Mouse (Mus musculus) kidney, adult 2 months (tissue): ENCODE results near the gene Iqschfp.

Experiments
- CTCF ChIP-seq: fragments of 200-500 bp; conservative IDR thresholded peaks from 2 replicates; pipeline ENCODE4 v1.5.1; 2011; ENCODE audit warnings: low read depth, mild to moderate bottlenecking, control low read depth, low read length, moderate library complexity, mixed read lengths; ENCODE audit not compliant: insufficient read depth, insufficient read length
- POLR2A ChIP-seq: fragments of 200-500 bp; IDR thresholded peaks from one replicate; pipeline ENCODE4 v1.6.1; 2011; ENCODE audit warnings: low read depth, low read length, control low read depth

DNA sequence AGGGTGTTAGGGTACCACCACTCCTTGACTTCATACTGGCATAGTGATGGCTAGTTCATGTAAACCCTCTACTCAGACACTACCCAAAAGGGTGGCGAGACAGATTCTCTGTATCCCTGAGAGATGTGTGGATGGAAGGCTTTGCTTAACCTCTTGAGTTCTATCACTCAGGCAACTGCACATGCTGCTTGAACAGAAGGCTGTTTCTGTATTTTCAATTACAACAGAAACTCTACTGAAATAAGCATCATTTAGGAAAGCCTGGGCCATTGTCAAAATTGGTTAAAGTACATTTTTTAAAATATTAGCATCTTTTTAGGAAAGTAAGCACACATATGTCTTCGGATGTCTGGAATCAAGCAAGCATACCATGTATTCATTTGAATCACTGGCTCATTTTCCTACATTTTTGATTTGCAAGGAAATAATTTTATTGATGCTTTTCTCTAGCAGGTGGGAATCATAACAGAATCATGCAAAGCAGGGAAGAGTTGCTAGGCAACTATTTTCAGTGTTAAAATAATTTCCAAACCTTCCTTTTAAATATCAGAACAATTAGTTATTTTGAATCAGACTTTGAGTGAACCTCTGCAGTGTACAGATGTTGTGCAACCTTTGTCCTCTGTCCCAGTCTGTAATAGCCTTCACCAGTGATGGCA, 82.4 kb downstream of the Iqschfp start:
- no peak for TF ChIP-seq CTCF
- TF ChIP-seq POLR2A, result no peak
